Mouse (Mus musculus): Measurements from ENCODE around the gene Mad2l2. TPM values are rescaled to one million over a fixed set of nuclear protein-coding genes. Genes with fewer than 3 reads are reported as not detected.

The Mad2l2 gene
- 44.4 TPM for polyA plus RNA-seq (2017; shearing (Covaris generic))

DNA sequence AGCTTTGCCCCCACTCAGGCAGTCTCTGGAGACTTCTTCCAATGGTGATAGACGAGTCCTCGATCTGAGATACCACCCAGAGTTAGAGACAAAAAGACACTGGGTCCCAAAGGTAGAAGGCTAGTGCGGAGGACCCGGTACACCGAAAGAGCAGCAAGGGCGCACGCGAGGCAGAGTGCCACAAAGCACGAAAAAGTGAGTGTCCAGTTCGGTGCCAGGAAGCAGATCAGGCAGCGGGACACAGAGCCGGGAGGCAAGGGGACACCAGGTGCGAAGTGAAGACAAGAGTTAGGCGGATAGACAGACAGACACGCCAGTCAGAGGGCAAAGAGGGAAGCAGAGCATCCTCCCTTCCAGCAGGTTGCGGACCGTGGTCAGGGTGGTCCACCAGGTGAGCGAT lies at the start of gene Mad2l2:
Mad2l2 (plus strand) TSS at position 252 of the 400 bp plus-strand sequence.

DNA sequence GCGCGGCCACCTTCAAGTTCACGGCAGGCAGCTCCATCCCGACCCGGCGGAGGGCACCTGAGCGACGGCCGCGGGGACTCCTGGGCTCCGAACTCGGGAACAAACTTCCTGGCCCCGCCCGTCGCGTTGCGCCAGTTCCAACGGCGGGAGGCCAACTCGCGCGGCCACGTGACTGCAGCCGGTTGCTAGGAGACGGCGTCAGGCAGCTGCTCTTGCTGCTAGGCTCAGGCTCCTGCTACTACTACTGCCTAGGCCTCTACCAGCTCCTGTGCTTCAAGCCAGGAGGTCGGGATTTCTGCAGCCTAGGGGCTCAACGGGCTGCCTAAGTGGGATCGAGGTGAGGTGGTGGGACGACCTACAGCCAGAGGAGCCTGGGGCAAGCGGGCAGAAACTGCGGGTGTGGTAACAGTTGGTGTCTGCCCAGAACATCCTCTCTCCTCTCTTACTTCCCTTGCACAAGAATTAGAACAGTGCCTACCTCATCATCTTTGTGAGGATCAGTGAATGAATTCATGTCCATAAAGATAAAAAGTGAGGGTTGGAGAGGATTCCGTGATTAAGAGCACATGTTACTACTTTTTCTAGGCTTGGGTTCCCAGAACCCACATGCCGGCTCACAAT lies 42.2 kb upstream of the Mad2l2 start, which contains the start of gene Agtrap:
Agtrap (minus strand) TSS at position 125 of the 621 bp plus-strand sequence.

DNA sequence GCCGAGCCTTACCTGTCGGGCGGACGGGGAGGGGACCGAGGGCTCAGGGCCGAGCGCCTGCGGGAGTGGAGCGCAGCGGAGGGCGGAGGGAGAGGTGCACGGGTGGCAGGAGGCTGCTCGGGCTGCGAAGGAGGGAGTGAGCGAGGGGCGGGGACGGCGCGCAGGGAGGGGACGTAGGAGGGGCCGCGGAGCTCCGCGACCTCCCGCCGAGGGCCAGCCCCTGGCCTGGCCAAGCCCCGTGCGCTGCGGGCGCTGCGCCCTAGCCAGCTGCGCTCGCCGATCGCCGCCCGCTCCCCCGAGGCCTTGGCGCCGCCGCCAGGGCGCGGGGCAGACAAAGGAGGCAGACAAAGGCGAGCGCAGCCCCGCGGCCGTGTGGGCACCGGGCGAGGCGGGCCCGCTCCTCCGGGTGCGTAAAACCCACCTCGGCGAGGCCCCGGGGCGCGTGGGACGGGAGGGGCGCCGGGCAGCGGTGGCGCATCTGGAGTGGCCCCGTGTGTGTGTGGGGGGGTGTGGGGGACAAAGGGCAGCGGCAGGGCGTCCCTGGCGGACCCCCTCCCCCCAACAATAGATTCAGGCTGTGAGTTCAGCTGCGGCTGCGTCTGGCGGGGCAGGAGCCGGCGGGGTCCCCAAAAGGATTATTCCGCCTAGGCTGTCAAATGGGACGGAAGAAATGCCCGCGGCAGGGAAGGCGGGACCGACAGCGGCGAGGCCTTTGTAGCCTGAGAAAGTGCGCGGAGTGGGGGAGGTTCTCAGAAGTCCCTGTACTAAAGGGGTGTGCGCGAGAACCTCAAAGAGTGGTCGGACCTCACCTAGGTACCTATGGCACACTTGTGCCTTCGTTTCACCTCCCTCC lies 603 bp downstream of the Mad2l2 start, which contains the start of gene Draxin:
Draxin (minus strand) TSS at position 138 of the 853 bp plus-strand sequence.

DNA sequence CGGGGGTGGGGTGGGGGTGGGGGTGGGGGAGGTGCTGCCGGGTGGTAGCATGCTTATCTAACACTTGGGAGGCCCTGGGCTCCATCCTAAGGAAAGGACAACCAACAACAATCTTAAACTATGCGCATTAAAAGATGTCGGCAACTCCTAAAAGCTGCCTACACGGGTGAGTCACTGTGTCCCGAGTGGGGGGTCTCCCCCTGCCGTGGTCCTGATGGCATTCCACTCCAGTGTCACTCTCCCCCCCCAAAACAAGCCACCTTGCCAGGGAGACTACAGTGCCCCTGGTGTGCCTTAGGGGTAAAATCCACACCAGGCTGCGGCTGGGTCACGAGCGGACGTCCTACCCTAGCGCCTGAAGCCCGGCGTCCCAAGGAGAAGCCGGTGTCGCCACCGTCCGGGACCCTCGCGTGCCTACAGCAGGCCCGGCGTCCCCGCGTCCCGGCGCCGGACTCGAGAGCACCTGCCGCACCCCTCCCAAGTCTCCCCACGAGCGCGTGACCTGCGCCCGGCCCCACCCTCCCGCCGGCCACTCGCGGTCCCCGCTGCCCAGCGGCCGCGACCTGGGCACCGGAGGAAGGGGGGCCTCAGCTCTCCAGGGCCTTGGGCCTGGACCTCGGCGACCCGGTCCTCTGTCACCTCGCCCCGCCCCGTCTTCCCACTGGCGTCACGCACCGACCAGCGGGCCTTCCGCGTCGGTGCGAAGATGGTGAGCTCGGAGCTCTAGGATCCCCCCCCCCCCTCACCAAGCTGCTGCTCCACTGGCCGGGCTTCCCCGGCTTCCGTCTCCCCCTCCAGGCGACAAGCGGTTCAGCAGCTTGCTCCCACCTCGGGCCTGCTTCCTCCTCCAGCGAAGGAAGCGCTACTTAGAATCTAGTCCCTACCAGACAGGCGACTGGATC lies 21.3 kb downstream of the Mad2l2 start, which contains the start of gene Fbxo6:
Fbxo6 (minus strand) TSS at position 874 of the 902 bp plus-strand sequence.

DNA sequence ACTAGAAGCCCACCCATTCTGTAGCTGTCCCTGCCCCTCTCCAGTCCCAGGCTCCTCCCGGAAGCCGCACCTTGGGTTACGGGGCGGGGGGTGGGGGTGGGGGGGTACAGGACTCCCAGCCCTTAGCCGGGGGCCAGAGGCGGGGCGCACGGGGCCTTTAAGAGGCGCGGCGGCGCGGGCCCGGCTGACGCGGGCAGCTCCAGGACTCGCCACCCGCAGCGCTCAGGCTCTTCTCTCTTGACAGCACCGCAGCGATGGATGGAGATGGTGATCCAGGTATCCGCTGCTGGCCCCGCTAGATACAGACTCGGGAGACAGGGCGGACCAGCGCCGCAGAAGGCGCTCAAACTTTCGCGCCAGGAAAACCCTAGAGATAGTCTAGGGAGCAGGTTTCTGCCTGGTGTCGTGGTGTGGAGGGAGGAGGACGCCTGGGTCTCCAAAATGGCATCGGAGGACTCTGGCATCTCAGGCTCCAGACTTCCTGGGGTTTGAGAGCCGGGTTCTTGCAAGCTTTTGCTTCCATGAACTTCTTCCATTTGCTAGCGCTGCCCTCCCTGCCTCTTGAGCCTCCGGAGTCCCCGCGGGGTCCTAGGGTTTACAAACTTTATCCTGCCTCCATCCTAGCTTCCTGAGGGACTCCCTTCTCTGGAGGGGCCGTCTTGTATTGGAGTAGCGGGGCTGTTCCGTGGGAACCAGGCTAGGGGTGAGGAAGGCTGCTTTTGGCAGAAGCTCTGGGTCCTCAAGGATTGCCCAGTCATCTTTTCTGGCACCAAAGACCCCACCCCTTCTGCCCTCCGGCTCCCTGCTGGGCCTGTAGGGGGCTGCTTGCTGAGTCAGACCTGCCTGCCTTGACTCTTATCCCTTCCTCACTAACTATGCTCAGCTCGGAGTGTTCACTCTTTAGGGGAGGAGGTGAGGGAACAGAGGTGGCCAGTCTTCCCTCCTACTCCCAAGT lies 30.5 kb downstream of the Mad2l2 start, which contains the start of the genes Fbxo44 and Fbxo2:
Fbxo44 (minus strand) TSS at position 47 of the 955 bp plus-strand sequence.
Fbxo2 (plus strand) TSS at position 186 of the 955 bp plus-strand sequence.

Other genes with a start within 250 kb of the Mad2l2 start
- 34.6 TPM for gene Mfn2, start 225.7 kb upstream of the Mad2l2 start, polyA plus RNA-seq (2017; shearing (Covaris generic))
- 10.4 TPM for gene Plod1, start 193.6 kb upstream of the Mad2l2 start, polyA plus RNA-seq (2017; shearing (Covaris generic))
- gene 2510039O18Rik, start 189.5 kb upstream of the Mad2l2 start, polyA plus RNA-seq (2017; shearing (Covaris generic)): 114 TPM
- not detected for gene Nppb, start 144.6 kb upstream of the Mad2l2 start, polyA plus RNA-seq (2017; shearing (Covaris generic))
- gene Nppa, start 129.7 kb upstream of the Mad2l2 start, polyA plus RNA-seq (2017; shearing (Covaris generic)): not detected
- 7.3 TPM for gene Clcn6, start 91.6 kb upstream of the Mad2l2 start, polyA plus RNA-seq (2017; shearing (Covaris generic))
- 15.8 TPM for gene Mthfr, start 91.3 kb upstream of the Mad2l2 start, polyA plus RNA-seq (2017; shearing (Covaris generic))
- 18.2 TPM for gene Agtrap, start 42.4 kb upstream of the Mad2l2 start, polyA plus RNA-seq (2017; shearing (Covaris generic))
- gene Draxin, start 314 bp downstream of the Mad2l2 start, polyA plus RNA-seq (2017; shearing (Covaris generic)): not detected
- 52.5 TPM for gene Fbxo6, start 21.8 kb downstream of the Mad2l2 start, polyA plus RNA-seq (2017; shearing (Covaris generic))
- 2.7 TPM for gene Fbxo44, start 30.1 kb downstream of the Mad2l2 start, polyA plus RNA-seq (2017; shearing (Covaris generic))
- gene Fbxo2, start 30.2 kb downstream of the Mad2l2 start, polyA plus RNA-seq (2017; shearing (Covaris generic)): not detected
- not detected for gene Disp3, start 157.6 kb downstream of the Mad2l2 start, polyA plus RNA-seq (2017; shearing (Covaris generic))